Comparison of ENCODE assay signal across 7 mouse cellular contexts in the genomic region with DNA sequence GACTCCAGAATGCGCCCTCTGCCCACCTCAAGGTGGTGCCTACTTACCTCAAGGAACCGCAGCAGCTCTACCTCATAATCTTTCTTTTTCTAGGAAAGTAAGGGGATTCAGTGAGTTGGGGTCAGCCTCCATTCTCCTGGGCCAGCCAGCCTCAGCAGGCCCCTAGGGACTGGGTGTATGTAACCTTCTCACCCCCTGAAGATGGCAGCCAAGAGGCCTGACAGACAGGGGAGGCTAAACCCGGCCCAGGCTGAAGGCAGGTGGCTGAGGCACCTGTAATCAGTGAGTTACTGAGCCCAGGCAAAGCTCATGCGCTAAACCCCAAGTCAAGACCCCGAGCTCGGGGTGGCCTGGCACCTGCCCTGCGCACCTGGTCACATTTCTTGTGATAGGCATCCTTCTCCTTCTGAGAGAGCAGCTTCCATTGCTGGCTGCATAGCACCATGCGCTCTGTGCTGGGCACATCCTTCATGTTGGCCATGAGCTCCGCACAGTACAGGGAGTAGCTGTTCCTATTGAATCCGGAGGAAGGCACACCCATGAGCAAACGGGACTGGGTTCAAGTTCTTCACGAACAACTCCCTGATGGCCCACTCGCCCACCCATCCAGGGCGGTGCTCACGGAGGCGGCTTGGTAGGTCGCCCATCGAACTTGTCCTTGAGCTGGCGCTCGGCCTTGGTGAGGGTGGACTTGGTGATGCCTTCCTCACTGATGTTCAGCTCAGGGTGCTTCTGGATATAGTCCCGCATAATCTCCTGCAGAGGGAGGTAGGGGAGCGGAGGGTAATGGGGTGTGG. TPM values are rescaled to one million over a fixed set of nuclear protein-coding genes. Genes with fewer than 3 reads are reported as not detected.
DNase-seq lines count a peak whose midpoint lies in the region; ATAC-seq lines count a peak whose summit lies in the region.

No protein-coding gene starts in this region.

- peak overlapping the region; percentile 8; the same call in 1 of the 2 replicates for H3K9ac ChIP-seq in kidney, embryonic 15.5 days
- H3K9ac ChIP-seq in hindbrain, embryonic 13.5 days, result peak overlapping the region; percentile 58; the same call in 1 of the 2 replicates
- no peak overlapping the region; the same call in 1 of the 2 replicates for H3K9ac ChIP-seq in midbrain, embryonic 16.5 days (ENCODE audit: low read depth, low read length)

- H3K36me3 ChIP-seq in kidney, embryonic 15.5 days, result peaks cover 82% of the 10 kb centered on the region
- H3K36me3 ChIP-seq in hindbrain, embryonic 13.5 days, result peaks cover 83% of the 10 kb centered on the region
- H3K36me3 ChIP-seq in midbrain, embryonic 16.5 days (ENCODE audit: control insufficient read depth, insufficient read depth, low read length), result peaks cover 41% of the 10 kb centered on the region

- H3K4me3 ChIP-seq in kidney, embryonic 15.5 days (replicated peaks), result peak overlapping the region; percentile 38
- H3K4me3 ChIP-seq in brown adipose tissue, adult 24 weeks (ENCODE audit: insufficient read depth, low read depth, low read length), result peak overlapping the region; percentile 55; the same call in 1 of the 2 replicates
- peak overlapping the region; percentile 35; the same call in 1 of the 2 replicates for H3K4me3 ChIP-seq in hindbrain, embryonic 13.5 days
- no peak overlapping the region for H3K4me3 ChIP-seq in midbrain, embryonic 16.5 days (ENCODE audit: low read depth, low read length)

- peak overlapping the region; percentile 63 for H3K27ac ChIP-seq in kidney, embryonic 15.5 days
- H3K27ac ChIP-seq in brown adipose tissue, adult 24 weeks (replicated peaks; ENCODE audit: low read depth, low read length), result no peak overlapping the region
- no peak overlapping the region; the same call in 1 of the 2 replicates for H3K27ac ChIP-seq in hindbrain, embryonic 13.5 days
- no peak overlapping the region; the same call in 1 of the 2 replicates for H3K27ac ChIP-seq in midbrain, embryonic 16.5 days (ENCODE audit: low read length)

- ATAC-seq in kidney, embryonic 15.5 days (replicated peaks; ENCODE audit: low FRiP score), result no peak
- no peak for ATAC-seq in hindbrain, embryonic 13.5 days (ENCODE audit: low FRiP score)
- no peak for ATAC-seq in midbrain, embryonic 16.5 days

- no peaks in the 10 kb centered on the region for H3K27me3 ChIP-seq in kidney, embryonic 15.5 days
- no peaks in the 10 kb centered on the region for H3K27me3 ChIP-seq in hindbrain, embryonic 13.5 days
- no peaks in the 10 kb centered on the region for H3K27me3 ChIP-seq in midbrain, embryonic 16.5 days (ENCODE audit: control insufficient read depth, insufficient read depth, low read depth, low read length)

- H3K9me3 ChIP-seq in kidney, embryonic 15.5 days (replicated peaks), result no peaks in the 10 kb centered on the region
- no peaks in the 10 kb centered on the region for H3K9me3 ChIP-seq in hindbrain, embryonic 13.5 days
- no peaks in the 10 kb centered on the region for H3K9me3 ChIP-seq in midbrain, embryonic 16.5 days (replicated peaks; ENCODE audit: control insufficient read depth, low read length, poor library complexity, severe bottlenecking)

- 86% methylated on average over 22 of the region's 22 CpGs for WGBS in kidney, embryonic 15.5 days
- 87% methylated on average over 22 of the region's 22 CpGs for WGBS in hindbrain, embryonic 13.5 days
- WGBS in midbrain, embryonic 16.5 days, result 88% methylated on average over 22 of the region's 22 CpGs

- DNase-seq in kidney, postnatal 36 days, result no peak
- DNase-seq in urinary bladder, adult 18-20 months (ENCODE audit: low spot score in 2 of 2), result no peak
- DNase-seq in urinary bladder, adult 2 months (ENCODE audit: low spot score), result no peak

- H3K4me1 ChIP-seq in kidney, embryonic 15.5 days, result peaks cover 33% of the 10 kb centered on the region
- H3K4me1 ChIP-seq in brown adipose tissue, adult 24 weeks (ENCODE audit: control insufficient read depth, insufficient read depth, insufficient read length, low read length), result peaks cover 13% of the 10 kb centered on the region
- H3K4me1 ChIP-seq in hindbrain, embryonic 13.5 days (replicated peaks), result peaks cover 28% of the 10 kb centered on the region
- H3K4me1 ChIP-seq in midbrain, embryonic 16.5 days (ENCODE audit: control insufficient read depth, insufficient read depth, low read length), result peaks cover 11% of the 10 kb centered on the region

- H3K4me2 ChIP-seq in kidney, embryonic 15.5 days, result peak overlapping the region; percentile 59
- H3K4me2 ChIP-seq in hindbrain, embryonic 13.5 days, result peak overlapping the region; percentile 51; the same call in 1 of the 2 replicates
- peak overlapping the region; percentile 50; the same call in 1 of the 2 replicates for H3K4me2 ChIP-seq in midbrain, embryonic 16.5 days (ENCODE audit: low read length)

RNA-seq across cellular contexts. Expression of gene Ubtf, which starts 9.5 kb away (rescaled TPM):
- polyA plus RNA-seq in kidney, embryonic 15.5 days (2015; fragmentation: Nextera tagmentation; extraction: Ambion mirVana), result 95.3 and 100 TPM in 2 replicates
- polyA plus RNA-seq in brown adipose tissue, adult 24 weeks (2012; ENCODE audit: insufficient read depth, insufficient read length, missing spikeins), result 41.7 and 47.6 TPM in 2 replicates
- 77.1 and 82.7 TPM in 2 replicates for polyA plus RNA-seq in hindbrain, embryonic 13.5 days (2015; fragmentation: Nextera tagmentation; extraction: Ambion mirVana)
- polyA plus RNA-seq in midbrain, embryonic 16.5 days (2015; fragmentation: Nextera tagmentation; extraction: Ambion mirVana), result 70.1 and 85.2 TPM in 2 replicates
- polyA plus RNA-seq in urinary bladder, adult 2 months (2012; rRNA removed), result 45.7 and 61.5 TPM in 2 replicates

RNA-seq across cellular contexts. Expression of gene Atxn7l3, which starts 13.6 kb away (rescaled TPM):
- 12.3 and 14.0 TPM in 2 replicates for polyA plus RNA-seq in kidney, embryonic 15.5 days (2015; fragmentation: Nextera tagmentation; extraction: Ambion mirVana)
- 11.6 and 13.1 TPM in 2 replicates for polyA plus RNA-seq in brown adipose tissue, adult 24 weeks (2012; ENCODE audit: insufficient read depth, insufficient read length, missing spikeins)
- polyA plus RNA-seq in hindbrain, embryonic 13.5 days (2015; fragmentation: Nextera tagmentation; extraction: Ambion mirVana), result 29.2 and 29.9 TPM in 2 replicates
- polyA plus RNA-seq in midbrain, embryonic 16.5 days (2015; fragmentation: Nextera tagmentation; extraction: Ambion mirVana), result 28.3 and 28.9 TPM in 2 replicates
- polyA plus RNA-seq in urinary bladder, adult 2 months (2012; rRNA removed), result 36.5 and 38.6 TPM in 2 replicates

RNA-seq across cellular contexts. Expression of gene Tmub2, which starts 25.3 kb away (rescaled TPM):
- 48.9 and 57.9 TPM in 2 replicates for polyA plus RNA-seq in kidney, embryonic 15.5 days (2015; fragmentation: Nextera tagmentation; extraction: Ambion mirVana)
- 20.5 and 24.2 TPM in 2 replicates for polyA plus RNA-seq in brown adipose tissue, adult 24 weeks (2012; ENCODE audit: insufficient read depth, insufficient read length, missing spikeins)
- polyA plus RNA-seq in hindbrain, embryonic 13.5 days (2015; fragmentation: Nextera tagmentation; extraction: Ambion mirVana), result 81.3 and 82.8 TPM in 2 replicates
- 72.8 and 78.5 TPM in 2 replicates for polyA plus RNA-seq in midbrain, embryonic 16.5 days (2015; fragmentation: Nextera tagmentation; extraction: Ambion mirVana)
- polyA plus RNA-seq in urinary bladder, adult 2 months (2012; rRNA removed), result 50.8 and 57.6 TPM in 2 replicates

RNA-seq across cellular contexts. Expression of gene Asb16, which starts 41.5 kb away (rescaled TPM):
- 0.10 and 0.13 TPM in 2 replicates for polyA plus RNA-seq in kidney, embryonic 15.5 days (2015; fragmentation: Nextera tagmentation; extraction: Ambion mirVana)
- 0.48 and 1.0 TPM in 2 replicates for polyA plus RNA-seq in brown adipose tissue, adult 24 weeks (2012; ENCODE audit: insufficient read depth, insufficient read length, missing spikeins)
- polyA plus RNA-seq in hindbrain, embryonic 13.5 days (2015; fragmentation: Nextera tagmentation; extraction: Ambion mirVana), result not detected in 2 replicates
- polyA plus RNA-seq in midbrain, embryonic 16.5 days (2015; fragmentation: Nextera tagmentation; extraction: Ambion mirVana), result 0.07 and 0.10 TPM in 2 replicates
- polyA plus RNA-seq in urinary bladder, adult 2 months (2012; rRNA removed), result 0.63 and 0.65 TPM in 2 replicates

RNA-seq across cellular contexts. Expression of gene Slc4a1, which starts 56.0 kb away (rescaled TPM):
- 12.8 and 20.2 TPM in 2 replicates for polyA plus RNA-seq in kidney, embryonic 15.5 days (2015; fragmentation: Nextera tagmentation; extraction: Ambion mirVana)
- polyA plus RNA-seq in brown adipose tissue, adult 24 weeks (2012; ENCODE audit: insufficient read depth, insufficient read length, missing spikeins), result 1.2 TPM in 1 of 2 replicates, not detected in the other
- 4.4 and 5.0 TPM in 2 replicates for polyA plus RNA-seq in hindbrain, embryonic 13.5 days (2015; fragmentation: Nextera tagmentation; extraction: Ambion mirVana)
- polyA plus RNA-seq in midbrain, embryonic 16.5 days (2015; fragmentation: Nextera tagmentation; extraction: Ambion mirVana), result 2.3 and 3.5 TPM in 2 replicates
- polyA plus RNA-seq in urinary bladder, adult 2 months (2012; rRNA removed), result 0.01 TPM in 1 of 2 replicates, not detected in the other
